Mouse (Mus musculus): ENCODE data around the gene Tshb. TPM values are rescaled to one million over a fixed set of nuclear protein-coding genes. Genes with fewer than 3 reads are reported as not detected.

The Tshb gene
- polyA plus RNA-seq, 1 experiment, result not detected

GRCm38 (mm10) chr3:102735638-102736037 is 46.9 kb downstream of the Tshb start:
- no peak for DNase-seq
- WGBS, result 32% methylated on average over 6 of the region's 6 CpGs
- Histone ChIP-seq H3K36me3 (ENCODE audit: control insufficient read depth, insufficient read depth, low read length) (no peaks in the 10 kb centered on the region), H3K27me3 (ENCODE audit: control insufficient read depth, insufficient read depth, low read length) (no peaks in the 10 kb centered on the region), H3K4me3 (ENCODE audit: control insufficient read depth, insufficient read depth, low read length) (peak overlapping the region; percentile 73), H3K4me1 (replicated peaks; ENCODE audit: control insufficient read depth, insufficient read depth, low read length) (peaks cover 47% of the 10 kb centered on the region), H3K27ac (ENCODE audit: control insufficient read depth, insufficient read depth, low read length) (no peak overlapping the region)
- no peak for TF ChIP-seq CTCF (IDR thresholded peaks at IDR 0.05; ENCODE audit: borderline replicate concordance, control insufficient read depth, extremely low read depth, insufficient read depth, low read length, poor library complexity)
- no peak for TF ChIP-seq POLR2A (IDR thresholded peaks at IDR 0.05; ENCODE audit: control insufficient read depth, extremely low read depth, insufficient read depth, low read length, poor library complexity)

GRCm38 (mm10) chr3:102735031-102735558 is 47.4 kb downstream of the Tshb start:
- H3K27ac ChIP-seq (ENCODE audit: control insufficient read depth, insufficient read depth, low read length), result no peak overlapping the region
- WGBS, result under 1% methylated on average over 33 of the region's 33 CpGs

DNA sequence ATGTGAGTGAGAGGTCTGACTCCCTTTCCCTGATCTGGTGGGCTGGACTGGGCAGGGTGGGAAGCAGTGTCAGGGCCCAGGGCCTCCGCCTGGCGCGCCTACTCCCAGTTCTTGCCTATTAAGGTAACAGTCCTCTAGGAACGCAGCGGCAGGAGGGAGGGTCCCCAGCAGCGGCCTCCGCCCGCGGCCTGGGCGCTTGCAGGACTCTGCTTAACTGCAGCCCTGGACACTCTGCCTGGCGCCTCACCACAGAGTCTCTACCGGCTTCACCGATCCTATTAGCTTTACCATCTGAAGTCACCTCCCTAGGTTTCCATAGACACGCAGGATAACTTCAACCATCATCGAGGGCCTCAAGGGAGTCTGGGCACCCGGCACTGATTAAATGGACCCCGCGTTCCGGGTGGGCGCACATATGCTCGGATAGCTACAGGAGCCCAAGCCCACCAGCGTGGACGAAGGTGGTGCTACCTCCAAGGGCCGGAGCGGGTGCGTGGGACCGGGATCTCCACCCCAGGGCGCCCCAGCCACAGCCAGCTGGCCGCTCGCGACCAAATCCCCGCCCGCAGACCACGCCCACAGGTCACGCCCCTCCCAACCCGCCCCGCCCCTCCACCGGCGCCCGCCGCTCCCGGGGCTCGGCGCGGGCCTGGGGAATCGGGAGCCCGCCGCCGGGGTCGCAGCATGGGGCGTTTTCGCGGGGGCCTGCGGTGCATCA is 48.0 kb downstream of the Tshb start, which contains the start of gene Tspan2:
Tspan2 (plus strand) TSS at position 217 of the 718 bp plus-strand sequence.
- Histone ChIP-seq H3K4me1 (replicated peaks; ENCODE audit: control insufficient read depth, insufficient read depth, low read length) (peaks cover 50% of the 10 kb centered on the region), H3K27me3 (ENCODE audit: control insufficient read depth, insufficient read depth, low read length) (no peaks in the 10 kb centered on the region), H3K4me3 (ENCODE audit: control insufficient read depth, insufficient read depth, low read length) (peak within 1 kb of the TSS; percentile 73), H3K36me3 (ENCODE audit: control insufficient read depth, insufficient read depth, low read length) (no peaks in the 10 kb centered on the region), H3K27ac (ENCODE audit: control insufficient read depth, insufficient read depth, low read length) (no peak within 1 kb of the TSS)
- peak; percentile 76 for DNase-seq
- 6% methylated on average over 54 of the region's 54 CpGs for WGBS
- TF ChIP-seq CTCF (IDR thresholded peaks at IDR 0.05; ENCODE audit: borderline replicate concordance, control insufficient read depth, extremely low read depth, insufficient read depth, low read length, poor library complexity), result no peak
- no peak for TF ChIP-seq POLR2A (IDR thresholded peaks at IDR 0.05; ENCODE audit: control insufficient read depth, extremely low read depth, insufficient read depth, low read length, poor library complexity)

More at GRCm38 (mm10) chr3:102735031-102735558, 47.4 kb downstream of the Tshb start:
- peak; percentile 65 for DNase-seq
- Histone ChIP-seq H3K4me3 (ENCODE audit: control insufficient read depth, insufficient read depth, low read length) (peak overlapping the region; percentile 73), H3K36me3 (ENCODE audit: control insufficient read depth, insufficient read depth, low read length) (no peaks in the 10 kb centered on the region), H3K4me1 (replicated peaks; ENCODE audit: control insufficient read depth, insufficient read depth, low read length) (peaks cover 47% of the 10 kb centered on the region), H3K27me3 (ENCODE audit: control insufficient read depth, insufficient read depth, low read length) (no peaks in the 10 kb centered on the region)
- no peak for TF ChIP-seq POLR2A (IDR thresholded peaks at IDR 0.05; ENCODE audit: control insufficient read depth, extremely low read depth, insufficient read depth, low read length, poor library complexity)
- no peak; the same call in 1 of the 2 replicates for TF ChIP-seq CTCF (IDR thresholded peaks at IDR 0.05; ENCODE audit: borderline replicate concordance, control insufficient read depth, extremely low read depth, insufficient read depth, low read length, poor library complexity)

DNA sequence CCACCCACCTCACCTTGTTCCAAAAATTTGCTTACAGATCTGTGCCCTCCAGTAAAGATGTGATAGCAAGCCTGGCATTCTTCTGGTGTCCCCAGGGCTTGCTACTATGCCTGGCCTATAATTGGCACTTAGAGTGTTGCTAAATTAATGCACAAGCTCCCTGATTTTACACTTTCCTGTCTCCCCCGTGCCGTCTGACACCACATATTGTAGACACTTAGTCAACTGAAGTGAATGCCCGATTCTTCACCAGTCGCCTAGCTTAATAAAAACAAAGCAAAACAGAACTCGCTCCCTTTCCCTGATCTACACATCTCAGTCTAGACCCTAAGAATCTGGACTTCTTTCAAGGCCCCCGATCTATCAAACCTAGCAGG is 48.6 kb downstream of the Tshb start:
- Histone ChIP-seq H3K27ac (ENCODE audit: control insufficient read depth, insufficient read depth, low read length) (no peak overlapping the region), H3K4me3 (ENCODE audit: control insufficient read depth, insufficient read depth, low read length) (no peak overlapping the region), H3K36me3 (ENCODE audit: control insufficient read depth, insufficient read depth, low read length) (no peaks in the 10 kb centered on the region), H3K4me1 (replicated peaks; ENCODE audit: control insufficient read depth, insufficient read depth, low read length) (peaks cover 48% of the 10 kb centered on the region), H3K27me3 (ENCODE audit: control insufficient read depth, insufficient read depth, low read length) (no peaks in the 10 kb centered on the region)
- no peak for DNase-seq
- whole genome bisulfite sequencing, result 66% methylated on average over 6 of the region's 6 CpGs
- no peak for TF ChIP-seq CTCF (IDR thresholded peaks at IDR 0.05; ENCODE audit: borderline replicate concordance, control insufficient read depth, extremely low read depth, insufficient read depth, low read length, poor library complexity)
- no peak for TF ChIP-seq POLR2A (IDR thresholded peaks at IDR 0.05; ENCODE audit: control insufficient read depth, extremely low read depth, insufficient read depth, low read length, poor library complexity)

GRCm38 (mm10) chr3:102733050-102733449 is 49.5 kb downstream of the Tshb start:
- H3K4me1 ChIP-seq (replicated peaks; ENCODE audit: control insufficient read depth, insufficient read depth, low read length), result peaks cover 39% of the 10 kb centered on the region
- H3K27ac ChIP-seq (ENCODE audit: control insufficient read depth, insufficient read depth, low read length), result no peak overlapping the region
- 55% methylated on average over 3 of the region's 3 CpGs for WGBS
- no peaks in the 10 kb centered on the region for H3K36me3 ChIP-seq (ENCODE audit: control insufficient read depth, insufficient read depth, low read length)
- H3K4me3 ChIP-seq (ENCODE audit: control insufficient read depth, insufficient read depth, low read length), result no peak overlapping the region
- no peaks in the 10 kb centered on the region for H3K27me3 ChIP-seq (ENCODE audit: control insufficient read depth, insufficient read depth, low read length)
- TF ChIP-seq POLR2A (IDR thresholded peaks at IDR 0.05; ENCODE audit: control insufficient read depth, extremely low read depth, insufficient read depth, low read length, poor library complexity), result no peak
- TF ChIP-seq CTCF (IDR thresholded peaks at IDR 0.05; ENCODE audit: borderline replicate concordance, control insufficient read depth, extremely low read depth, insufficient read depth, low read length, poor library complexity), result no peak
- DNase-seq, result no peak

GRCm38 (mm10) chr3:102732619-102733018 is 49.9 kb downstream of the Tshb start:
- DNase-seq, result no peak
- 8% methylated on average over 4 of the region's 4 CpGs for WGBS
- no peak overlapping the region for H3K4me3 ChIP-seq (ENCODE audit: control insufficient read depth, insufficient read depth, low read length)
- H3K27me3 ChIP-seq (ENCODE audit: control insufficient read depth, insufficient read depth, low read length), result no peaks in the 10 kb centered on the region
- no peaks in the 10 kb centered on the region for H3K36me3 ChIP-seq (ENCODE audit: control insufficient read depth, insufficient read depth, low read length)
- H3K27ac ChIP-seq (ENCODE audit: control insufficient read depth, insufficient read depth, low read length), result no peak overlapping the region
- peaks cover 35% of the 10 kb centered on the region for H3K4me1 ChIP-seq (replicated peaks; ENCODE audit: control insufficient read depth, insufficient read depth, low read length)
- TF ChIP-seq CTCF (IDR thresholded peaks at IDR 0.05; ENCODE audit: borderline replicate concordance, control insufficient read depth, extremely low read depth, insufficient read depth, low read length, poor library complexity) (no peak), POLR2A (IDR thresholded peaks at IDR 0.05; ENCODE audit: control insufficient read depth, extremely low read depth, insufficient read depth, low read length, poor library complexity) (no peak)

Measured in thymus, adult 2 months (tissue).